Mouse (Mus musculus): ENCODE measurements at regions not wholly inside any gene's neighbourhood (a gene's known extent, or its start where the extent isn't known, plus 50 kb on each side); places are given as distances from the start of the nearest gene placed in this dataset.

DNA sequence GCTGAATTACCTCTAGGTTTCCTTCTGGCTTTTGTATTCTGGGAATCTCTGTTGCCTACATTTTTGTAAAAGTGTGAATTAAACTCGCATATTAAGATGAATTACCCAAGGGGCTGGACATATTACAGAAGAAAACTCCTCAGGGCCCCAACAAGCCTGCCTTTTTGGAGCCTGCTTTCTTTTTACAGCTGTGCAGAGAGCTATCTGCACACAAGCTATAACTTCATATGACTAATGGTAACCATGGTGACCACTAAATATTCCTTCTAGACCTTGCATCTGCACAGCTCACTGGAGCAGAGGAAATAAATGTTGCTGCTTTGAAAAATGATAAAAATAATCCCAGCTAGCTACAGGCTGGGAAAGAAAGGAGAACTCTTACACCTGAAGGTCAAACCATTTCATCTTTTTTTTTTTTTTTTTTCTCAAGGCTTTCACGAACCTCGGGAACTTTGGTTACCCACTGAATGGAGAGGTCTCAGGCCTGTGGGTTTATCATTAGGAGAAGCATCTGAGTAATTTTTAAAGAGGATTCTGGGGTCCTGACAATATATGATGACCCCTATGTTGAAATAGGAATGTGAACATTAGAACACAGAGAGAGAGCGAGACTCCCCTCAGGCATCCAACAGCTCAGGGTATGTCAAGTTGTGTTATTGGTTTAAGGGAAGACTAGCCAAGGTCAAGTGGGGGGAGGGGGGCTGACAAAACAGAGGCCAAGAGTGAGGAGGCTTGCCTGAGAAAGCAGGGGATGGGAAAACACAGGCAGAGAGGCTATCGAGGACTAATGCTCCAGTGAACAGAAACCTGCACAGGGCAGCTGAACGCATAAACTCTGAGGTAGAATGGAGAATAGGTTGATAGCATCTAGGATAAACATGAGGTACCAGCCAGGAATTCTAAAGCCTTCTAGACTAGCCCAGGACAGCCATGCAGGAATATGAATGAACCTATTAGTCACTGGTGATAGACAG lies 188.4 kb downstream of the Phlda1 start:
- Histone ChIP-seq H3K4me3 (replicated peaks) (no peak overlapping the region), H3K4me1 (ENCODE audit: control insufficient read depth) (no peaks in the 10 kb centered on the region), H3K27me3 (ENCODE audit: control insufficient read depth) (no peaks in the 10 kb centered on the region), H3K9me3 (ENCODE audit: control insufficient read depth, low read length) (no peaks in the 10 kb centered on the region), H3K36me3 (ENCODE audit: control insufficient read depth) (no peaks in the 10 kb centered on the region)
- no peak for TF ChIP-seq TAL1 (IDR thresholded peaks at IDR 0.05; ENCODE audit: low read length)
- TF ChIP-seq GATA1 (IDR thresholded peaks at IDR 0.05; ENCODE audit: low read length): no peak

DNA sequence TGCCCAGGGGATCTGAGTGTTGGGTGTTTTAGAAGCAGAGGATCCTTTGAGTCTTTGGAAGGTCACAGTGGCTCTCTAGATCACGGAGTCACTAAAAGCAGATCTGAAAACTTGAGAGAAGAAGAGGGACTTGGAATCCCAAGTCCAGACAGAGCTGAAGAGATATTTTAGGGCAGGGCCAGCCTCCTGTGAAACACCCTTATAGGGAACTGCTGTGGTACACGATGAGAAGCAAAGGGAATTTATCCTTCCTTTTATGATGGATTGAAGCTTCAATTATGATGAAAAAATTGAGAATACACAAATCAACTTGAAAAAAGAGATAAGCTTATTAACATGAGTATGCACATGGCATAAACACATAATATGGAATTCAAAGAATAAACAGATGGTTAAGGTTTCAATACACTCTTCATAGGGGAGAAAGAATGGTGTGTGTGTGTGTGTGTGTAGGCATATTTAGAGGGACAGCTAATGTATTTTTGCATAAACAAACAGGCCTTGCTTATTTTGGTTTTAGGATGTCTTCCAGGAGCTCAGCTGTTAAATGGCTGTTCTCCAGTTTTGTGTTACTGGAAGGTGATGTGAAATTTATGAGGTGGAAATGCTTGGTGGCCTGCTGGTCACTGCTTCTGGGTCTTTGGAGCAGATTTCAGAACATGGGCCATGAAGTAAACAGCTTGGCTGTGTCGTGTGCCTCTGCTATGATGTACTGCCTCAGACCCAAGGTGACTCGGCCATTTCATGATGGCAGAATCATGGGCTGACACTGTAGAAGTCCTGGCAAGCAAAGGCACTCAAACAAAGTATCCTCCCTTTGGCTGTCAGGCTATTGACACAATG lies 190.1 kb downstream of the Phlda1 start:
- no peak for TF ChIP-seq GATA1 (IDR thresholded peaks at IDR 0.05; ENCODE audit: low read length)
- no peak for TF ChIP-seq TAL1 (IDR thresholded peaks at IDR 0.05; ENCODE audit: low read length)
- Histone ChIP-seq H3K27me3 (ENCODE audit: control insufficient read depth) (no peaks in the 10 kb centered on the region), H3K4me3 (replicated peaks) (no peak overlapping the region), H3K4me1 (ENCODE audit: control insufficient read depth) (no peaks in the 10 kb centered on the region), H3K36me3 (ENCODE audit: control insufficient read depth) (no peaks in the 10 kb centered on the region), H3K9me3 (ENCODE audit: control insufficient read depth, low read length) (no peaks in the 10 kb centered on the region)

DNA sequence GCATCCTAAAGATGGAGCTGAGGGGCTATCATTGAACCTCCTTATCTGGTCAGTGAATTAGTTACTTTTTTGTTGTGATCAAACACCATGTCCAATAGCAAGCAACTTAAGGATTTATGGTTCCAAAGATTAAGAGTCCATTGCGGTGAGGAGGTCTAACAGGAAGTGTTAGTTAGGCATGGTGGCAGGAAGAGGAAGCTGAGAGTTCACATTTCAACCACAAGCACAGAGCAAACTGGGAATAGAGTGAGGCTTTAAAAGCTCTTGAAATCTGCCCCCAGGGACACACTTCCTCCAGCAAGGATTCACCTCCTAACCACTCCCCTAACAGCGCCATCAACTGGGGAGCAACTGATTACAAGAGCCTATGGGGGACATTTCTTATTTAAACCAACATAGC lies 190.9 kb downstream of the Phlda1 start:
- no peaks in the 10 kb centered on the region for H3K4me1 ChIP-seq (ENCODE audit: control insufficient read depth)
- H3K36me3 ChIP-seq (ENCODE audit: control insufficient read depth): no peaks in the 10 kb centered on the region
- H3K9me3 ChIP-seq (ENCODE audit: control insufficient read depth, low read length): no peaks in the 10 kb centered on the region
- H3K27me3 ChIP-seq (ENCODE audit: control insufficient read depth): no peaks in the 10 kb centered on the region
- TF ChIP-seq GATA1 (IDR thresholded peaks at IDR 0.05; ENCODE audit: low read length) (no peak), TAL1 (IDR thresholded peaks at IDR 0.05; ENCODE audit: low read length) (no peak)
- no peak overlapping the region for H3K4me3 ChIP-seq (replicated peaks)

DNA sequence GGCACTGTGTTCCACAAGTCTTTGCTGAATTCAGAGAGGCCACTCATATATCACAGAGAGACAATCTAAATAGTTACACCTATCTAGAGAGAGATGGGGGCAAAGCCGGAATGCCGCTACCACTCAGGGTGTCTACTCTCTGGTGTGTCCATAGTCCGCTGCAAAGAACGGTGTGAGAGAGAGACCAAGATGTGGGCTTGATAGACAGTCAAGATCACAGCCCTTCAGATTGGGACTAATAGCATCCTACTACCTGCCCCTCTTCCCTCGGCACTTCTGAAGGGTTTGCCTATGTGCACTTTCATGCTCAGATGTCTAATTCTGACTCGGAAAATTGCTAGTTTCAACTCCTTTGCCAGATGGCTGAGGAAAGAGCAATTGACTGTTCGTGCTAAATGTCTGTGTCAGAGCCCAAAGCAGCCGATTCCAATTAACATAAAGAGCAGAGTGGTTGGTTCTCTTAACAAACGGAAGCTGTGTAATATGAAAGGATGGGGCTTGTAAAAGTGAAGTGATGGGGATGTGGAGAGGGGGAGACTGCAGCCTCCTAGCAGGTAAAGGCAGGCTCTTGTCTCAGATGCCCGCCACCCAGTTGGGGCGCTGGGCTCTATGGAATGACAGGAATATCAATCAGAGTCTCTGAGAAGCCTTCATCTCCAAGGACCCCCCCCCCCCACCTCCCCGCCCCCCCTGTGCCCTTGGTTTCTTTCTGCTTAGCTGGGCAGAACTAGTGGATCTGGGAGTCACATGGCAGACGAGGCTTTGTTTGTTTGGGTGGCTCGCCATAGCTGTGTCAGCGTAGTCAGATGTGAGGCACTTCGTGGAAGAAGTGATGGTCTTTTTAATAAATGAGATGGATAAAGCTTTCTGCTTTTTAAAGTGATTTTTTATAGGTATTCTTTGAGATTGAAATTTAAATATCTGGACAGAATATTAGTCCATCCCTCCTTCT lies 193.7 kb downstream of the Phlda1 start:
- H3K27me3 ChIP-seq (ENCODE audit: control insufficient read depth): no peaks in the 10 kb centered on the region
- H3K4me3 ChIP-seq (replicated peaks): no peak overlapping the region
- no peaks in the 10 kb centered on the region for H3K4me1 ChIP-seq (ENCODE audit: control insufficient read depth)
- TF ChIP-seq GATA1 (IDR thresholded peaks at IDR 0.05; ENCODE audit: low read length): no peak
- no peak for TF ChIP-seq TAL1 (IDR thresholded peaks at IDR 0.05; ENCODE audit: low read length)
- H3K9me3 ChIP-seq (ENCODE audit: control insufficient read depth, low read length): no peaks in the 10 kb centered on the region
- H3K36me3 ChIP-seq (ENCODE audit: control insufficient read depth): no peaks in the 10 kb centered on the region

DNA sequence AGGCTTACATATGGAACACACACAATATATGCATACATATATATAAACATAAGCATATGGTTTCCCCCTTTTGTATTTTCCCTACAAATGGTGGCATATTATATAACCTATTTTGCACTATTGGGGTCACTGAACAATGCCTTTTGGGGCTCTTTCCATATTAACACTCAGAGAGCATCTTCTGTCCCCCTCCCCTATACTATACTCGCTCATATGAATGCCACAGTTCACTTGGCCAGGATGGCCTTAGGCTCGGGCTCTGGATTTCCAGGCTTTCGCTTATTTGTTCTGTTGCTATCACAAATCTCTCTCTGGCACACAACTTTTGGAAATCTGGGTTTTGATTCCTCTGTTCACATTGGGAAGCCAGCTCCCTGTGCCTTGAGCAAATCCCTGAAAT lies 194.5 kb downstream of the Phlda1 start:
- Histone ChIP-seq H3K4me1 (ENCODE audit: control insufficient read depth) (no peaks in the 10 kb centered on the region), H3K9me3 (ENCODE audit: control insufficient read depth, low read length) (no peaks in the 10 kb centered on the region), H3K4me3 (replicated peaks) (no peak overlapping the region), H3K36me3 (ENCODE audit: control insufficient read depth) (no peaks in the 10 kb centered on the region), H3K27me3 (ENCODE audit: control insufficient read depth) (no peaks in the 10 kb centered on the region)
- TF ChIP-seq GATA1 (IDR thresholded peaks at IDR 0.05; ENCODE audit: low read length): no peak
- no peak for TF ChIP-seq TAL1 (IDR thresholded peaks at IDR 0.05; ENCODE audit: low read length)

DNA sequence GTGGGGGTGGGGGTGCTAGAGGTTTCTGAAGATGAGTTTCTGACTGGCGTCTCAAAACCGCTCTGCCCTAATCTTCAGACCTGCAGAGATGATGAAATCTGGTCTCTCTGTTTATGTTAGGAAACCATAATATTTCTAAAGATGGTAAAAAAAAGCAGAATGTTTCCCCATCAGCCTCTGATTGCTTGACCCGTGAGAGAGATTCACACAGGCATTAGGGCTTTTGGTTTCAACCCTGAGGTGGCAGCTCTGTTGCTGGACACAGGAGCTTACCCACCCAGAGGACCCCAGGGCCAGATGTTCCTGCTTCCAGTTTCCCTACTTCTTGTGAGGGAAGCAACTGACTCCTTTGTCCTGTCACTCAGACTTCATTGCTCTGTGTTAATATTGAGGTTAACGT lies 195.1 kb downstream of the Phlda1 start:
- Histone ChIP-seq H3K4me1 (ENCODE audit: control insufficient read depth) (no peaks in the 10 kb centered on the region), H3K4me3 (replicated peaks) (no peak overlapping the region), H3K27me3 (ENCODE audit: control insufficient read depth) (no peaks in the 10 kb centered on the region), H3K9me3 (ENCODE audit: control insufficient read depth, low read length) (peaks cover 3% of the 10 kb centered on the region), H3K36me3 (ENCODE audit: control insufficient read depth) (no peaks in the 10 kb centered on the region)
- no peak for TF ChIP-seq TAL1 (IDR thresholded peaks at IDR 0.05; ENCODE audit: low read length)
- no peak for TF ChIP-seq GATA1 (IDR thresholded peaks at IDR 0.05; ENCODE audit: low read length)

DNA sequence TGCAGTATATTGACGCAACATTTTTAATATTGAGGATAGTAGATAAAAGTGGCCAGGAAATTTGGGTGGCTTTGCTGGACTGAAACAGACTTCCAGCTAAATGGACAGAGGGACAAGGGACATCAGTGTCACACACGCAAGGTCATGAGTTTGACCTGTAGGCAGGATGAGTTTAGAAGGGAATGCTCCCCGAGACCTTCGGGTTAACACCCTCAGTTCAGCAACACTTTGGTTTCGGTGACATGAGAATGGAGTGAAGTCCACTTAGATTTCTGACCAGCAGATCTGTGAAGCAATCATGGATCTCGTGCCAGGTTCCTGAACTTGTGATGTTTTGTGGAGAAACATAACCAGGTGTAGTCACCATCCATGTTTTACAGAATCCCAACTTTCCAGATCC lies 196.3 kb downstream of the Phlda1 start:
- H3K9me3 ChIP-seq (ENCODE audit: control insufficient read depth, low read length): peaks cover 3% of the 10 kb centered on the region
- no peak for TF ChIP-seq TAL1 (IDR thresholded peaks at IDR 0.05; ENCODE audit: low read length)
- no peak for TF ChIP-seq GATA1 (IDR thresholded peaks at IDR 0.05; ENCODE audit: low read length)
- H3K4me3 ChIP-seq (replicated peaks): no peak overlapping the region
- no peaks in the 10 kb centered on the region for H3K36me3 ChIP-seq (ENCODE audit: control insufficient read depth)
- H3K27me3 ChIP-seq (ENCODE audit: control insufficient read depth): no peaks in the 10 kb centered on the region
- no peaks in the 10 kb centered on the region for H3K4me1 ChIP-seq (ENCODE audit: control insufficient read depth)

DNA sequence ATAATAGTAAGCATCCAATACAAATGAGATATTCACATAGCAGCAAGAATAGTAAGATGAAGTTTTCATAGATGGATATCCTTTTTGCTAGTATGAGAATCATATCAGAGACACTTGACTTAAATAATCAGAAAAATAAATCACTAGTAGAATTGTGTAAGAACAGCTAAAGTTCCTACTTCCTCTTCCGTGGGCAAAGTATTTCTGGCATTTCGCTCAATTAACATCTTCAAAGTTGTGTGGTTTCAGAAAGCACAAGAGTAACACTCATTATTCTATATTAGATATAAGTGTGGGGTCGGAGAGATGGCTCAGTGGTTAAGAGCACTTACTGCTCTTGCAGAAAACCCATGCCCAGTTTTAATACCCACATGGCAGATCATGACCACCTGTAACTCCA lies 197.4 kb downstream of the Phlda1 start:
- H3K9me3 ChIP-seq (ENCODE audit: control insufficient read depth, low read length): peaks cover 3% of the 10 kb centered on the region
- no peaks in the 10 kb centered on the region for H3K4me1 ChIP-seq (ENCODE audit: control insufficient read depth)
- no peaks in the 10 kb centered on the region for H3K36me3 ChIP-seq (ENCODE audit: control insufficient read depth)
- no peaks in the 10 kb centered on the region for H3K27me3 ChIP-seq (ENCODE audit: control insufficient read depth)
- H3K4me3 ChIP-seq (replicated peaks): no peak overlapping the region
- TF ChIP-seq GATA1 (IDR thresholded peaks at IDR 0.05; ENCODE audit: low read length) (no peak), TAL1 (IDR thresholded peaks at IDR 0.05; ENCODE audit: low read length) (no peak)
